Mouse (Mus musculus): ENCODE results near the gene Cyp2c23.

Cyp2c23 gene

GRCm38 (mm10) chr19:44024921-44025585, 4.0 kb downstream of the Cyp2c23 start:
- no peak for DNase-seq (ENCODE audit: low spot score)

DNA sequence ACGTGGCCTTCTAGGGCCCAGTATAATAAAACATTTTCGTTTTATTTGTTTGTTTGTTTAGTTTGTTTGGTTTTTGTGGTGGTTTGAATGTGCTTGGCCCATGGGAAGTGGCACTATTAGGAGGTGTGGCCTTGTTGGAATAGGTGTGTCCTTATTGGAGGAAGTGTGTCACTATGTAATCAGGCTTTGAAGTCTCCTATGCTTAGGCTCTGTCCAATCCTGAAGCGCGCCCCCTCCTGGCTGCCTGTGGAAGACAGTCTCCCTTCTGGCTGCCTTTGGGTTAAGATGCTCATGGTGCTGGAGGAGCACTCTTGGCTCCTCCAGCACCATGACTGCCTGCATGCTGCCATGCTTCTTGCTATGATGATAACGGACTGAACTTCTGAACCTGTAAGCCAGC, 5.9 kb downstream of the Cyp2c23 start:
- no peak for DNase-seq (ENCODE audit: low spot score)

GRCm38 (mm10) chr19:44021502-44021901, 7.5 kb downstream of the Cyp2c23 start:
- no peak for DNase-seq (ENCODE audit: low spot score)

- DNase-seq (ENCODE audit: low spot score), result no peak
Measured at GRCm38 (mm10) chr19:44019739-44020138, 9.3 kb downstream of the Cyp2c23 start.

DNA sequence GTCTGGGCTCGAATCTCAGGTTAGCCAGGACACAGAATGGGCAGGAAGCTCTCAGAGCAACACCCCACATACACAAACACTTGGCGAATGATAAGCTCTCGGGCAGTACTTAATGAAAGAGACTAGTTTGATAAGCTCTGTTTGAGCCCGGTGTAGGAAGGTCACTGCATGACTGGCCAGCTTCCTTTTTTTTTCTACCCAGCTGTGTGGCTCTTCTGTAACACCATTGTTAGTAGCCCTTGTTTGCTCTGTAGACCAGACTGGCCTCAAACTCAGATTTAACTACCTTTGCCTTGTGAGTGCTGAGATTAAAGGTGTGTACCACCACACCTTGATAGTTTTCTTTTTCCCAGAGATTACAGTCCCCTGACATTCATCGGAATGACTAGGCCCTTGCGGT, 15.1 kb downstream of the Cyp2c23 start:
- DNase-seq (ENCODE audit: low spot score), result no peak

GRCm38 (mm10) chr19:44008784-44009183, 20.2 kb downstream of the Cyp2c23 start:
- no peak for DNase-seq (ENCODE audit: low spot score)

- no peak for DNase-seq (ENCODE audit: low spot score)
Measured at GRCm38 (mm10) chr19:44007186-44007585, 21.8 kb downstream of the Cyp2c23 start.

DNA sequence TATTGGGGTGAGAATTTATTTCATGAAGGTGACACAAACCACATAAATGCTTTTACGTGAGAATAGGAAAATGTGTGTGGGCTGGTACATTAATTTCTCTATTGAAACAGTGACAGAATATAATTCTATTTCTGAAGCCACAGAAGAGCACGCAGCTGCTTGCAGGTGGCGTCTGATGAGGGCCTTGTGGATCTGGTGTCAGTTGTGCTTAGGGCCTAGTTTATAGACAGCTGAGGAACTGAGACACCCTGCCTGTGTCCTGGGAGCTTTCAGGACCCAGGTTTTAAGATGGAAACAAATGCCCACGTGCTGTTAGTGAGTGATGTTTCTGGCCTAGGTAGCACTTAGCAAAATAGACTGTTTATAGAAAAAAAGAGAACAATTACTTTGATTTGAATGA, 24.0 kb downstream of the Cyp2c23 start:
- no peak for DNase-seq (ENCODE audit: low spot score)

GRCm38 (mm10) chr19:44004261-44004660, 24.7 kb downstream of the Cyp2c23 start:
- DNase-seq (ENCODE audit: low spot score), result no peak

GRCm38 (mm10) chr19:44000720-44001119, 28.3 kb downstream of the Cyp2c23 start:
- DNase-seq (ENCODE audit: low spot score), result no peak

DNA sequence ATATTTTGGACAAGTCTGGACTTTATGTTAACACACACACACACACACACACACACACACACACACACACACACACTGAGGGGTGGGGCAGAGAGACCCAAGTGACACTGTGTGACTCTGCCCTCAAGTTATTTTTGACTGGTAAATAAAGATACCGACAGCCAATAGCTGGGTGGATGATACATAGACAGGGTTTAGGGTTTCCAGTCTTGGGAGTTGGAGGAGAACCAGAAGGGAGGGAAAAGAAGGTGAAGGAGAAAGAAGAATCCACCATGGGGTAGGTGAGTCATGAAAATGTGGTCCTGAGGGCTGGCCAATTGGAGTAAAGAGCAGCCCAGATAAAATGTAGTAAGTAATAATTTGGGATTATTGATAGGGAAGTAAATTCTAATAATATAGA, 28.9 kb downstream of the Cyp2c23 start:
- no peak for DNase-seq (ENCODE audit: low spot score)

DNA sequence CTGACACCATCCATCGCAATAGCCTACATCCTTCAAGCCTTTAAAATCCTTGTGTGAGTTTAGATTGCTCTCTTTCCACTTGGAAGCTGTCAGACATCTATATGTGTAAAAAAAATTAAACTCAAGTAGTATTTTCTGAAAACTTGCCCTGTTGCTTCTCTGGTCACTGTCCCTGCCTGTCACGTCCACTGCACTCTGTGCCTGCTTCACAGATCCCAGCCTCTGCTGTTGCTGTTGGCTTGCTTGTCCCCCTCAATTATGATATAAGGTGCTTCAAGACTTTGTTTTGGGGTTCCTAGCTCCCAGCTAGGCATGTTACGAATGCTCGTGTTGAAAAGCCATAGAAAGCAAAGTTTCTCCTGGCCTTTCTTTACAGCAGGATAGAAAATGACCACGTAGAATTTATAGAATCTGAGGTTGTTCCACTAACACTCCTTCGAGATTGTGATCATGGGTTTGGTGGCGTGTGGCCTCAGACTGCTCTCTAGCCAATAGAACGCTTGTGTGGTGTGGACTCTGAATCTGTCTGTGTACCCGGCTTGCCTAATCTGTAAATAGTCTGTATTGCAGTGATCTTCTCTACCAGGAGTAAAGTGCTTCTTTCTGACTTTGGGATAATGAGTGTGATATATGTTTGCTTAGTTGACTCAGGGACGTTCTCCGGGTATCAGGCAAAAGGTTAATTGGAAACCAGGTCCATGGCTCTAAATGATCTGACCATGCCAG, 30.0 kb downstream of the Cyp2c23 start:
- no peak for DNase-seq (ENCODE audit: low spot score)

DNA sequence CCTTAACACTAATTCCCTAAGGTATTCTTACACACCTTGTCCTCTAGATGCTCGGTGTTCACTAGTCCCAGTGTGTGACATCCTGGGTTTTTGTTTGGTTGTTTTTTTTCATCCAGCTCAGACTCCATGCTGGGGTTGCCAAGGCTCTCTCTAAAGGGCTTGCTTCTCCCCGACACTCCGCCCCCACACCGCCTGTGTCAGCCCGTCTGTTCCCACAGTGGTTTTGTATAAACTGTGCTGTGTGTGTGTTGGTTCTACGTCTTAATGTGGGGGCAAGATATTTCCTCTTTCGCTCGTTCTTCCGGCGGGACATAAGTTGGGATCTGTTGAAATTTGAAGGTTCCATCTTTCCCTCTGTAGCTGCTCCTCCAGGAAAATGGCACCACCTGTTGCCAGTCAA, 30.9 kb downstream of the Cyp2c23 start:
- DNase-seq (ENCODE audit: low spot score), result no peak

DNA sequence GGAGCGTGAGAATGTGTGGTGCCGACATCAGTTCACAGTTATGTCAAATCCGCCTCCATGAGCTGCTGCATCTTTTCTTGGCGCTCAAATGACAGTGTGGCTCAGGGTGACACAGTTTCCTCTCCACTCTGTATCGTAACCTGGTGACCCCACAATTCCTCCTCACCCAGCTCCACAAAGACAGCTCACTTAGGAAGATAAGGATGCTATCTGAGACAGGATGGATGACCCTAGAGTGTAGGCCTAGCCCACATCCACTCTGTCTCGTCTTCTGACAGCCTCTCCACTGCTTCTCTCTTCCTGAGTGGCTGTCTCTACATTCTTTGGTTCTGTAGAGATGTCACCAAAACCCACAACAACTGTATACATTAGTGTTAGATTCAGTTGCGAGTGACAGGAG, 33.6 kb downstream of the Cyp2c23 start:
- DNase-seq (ENCODE audit: low spot score), result no peak

GRCm38 (mm10) chr19:43992464-43992863, 36.5 kb downstream of the Cyp2c23 start:
- no peak for DNase-seq (ENCODE audit: low spot score)

- DNase-seq (ENCODE audit: low spot score), result no peak
Measured at GRCm38 (mm10) chr19:43990362-43990761, 38.6 kb downstream of the Cyp2c23 start.

DNA sequence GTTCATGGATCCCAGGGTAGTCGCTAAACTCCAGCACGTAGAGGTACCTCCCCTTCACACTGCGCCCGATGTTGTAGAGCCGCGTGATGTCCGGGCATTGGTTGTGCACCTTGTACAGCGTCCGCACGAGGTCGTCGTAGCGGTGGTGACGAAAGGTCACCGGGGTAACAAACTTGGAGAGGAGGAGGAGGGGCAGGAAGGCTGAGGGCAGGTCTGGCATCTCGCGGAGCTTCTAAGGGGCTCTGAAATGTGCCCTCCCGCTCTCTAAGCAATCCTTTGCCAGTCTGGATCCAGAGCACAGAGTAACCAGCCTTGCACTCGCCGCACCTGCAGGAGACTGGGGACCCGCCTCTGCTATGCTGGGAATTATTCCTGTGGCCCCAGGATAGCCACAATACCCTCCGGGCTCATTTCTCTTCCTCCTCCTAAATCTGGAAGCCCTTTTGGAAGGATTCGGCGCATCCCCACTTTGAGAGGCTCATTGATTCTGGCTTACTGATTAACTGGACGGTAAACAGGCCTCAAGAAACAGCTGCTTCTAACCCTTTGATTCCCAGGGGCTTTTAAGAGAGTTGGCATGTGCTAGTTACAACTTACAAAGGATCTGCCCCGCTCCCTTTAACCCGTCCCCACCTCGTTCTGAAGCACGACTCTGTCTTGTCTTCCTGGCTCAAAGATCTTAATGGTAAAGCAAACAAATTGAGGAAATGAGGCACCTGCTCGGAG, 42.8 kb downstream of the Cyp2c23 start, which contains the start of gene Cpn1:
Gene Cpn1 (minus strand): TSS at position 488 of the 726 bp plus-strand sequence.
- DNase-seq (ENCODE audit: low spot score), result no peak

DNA sequence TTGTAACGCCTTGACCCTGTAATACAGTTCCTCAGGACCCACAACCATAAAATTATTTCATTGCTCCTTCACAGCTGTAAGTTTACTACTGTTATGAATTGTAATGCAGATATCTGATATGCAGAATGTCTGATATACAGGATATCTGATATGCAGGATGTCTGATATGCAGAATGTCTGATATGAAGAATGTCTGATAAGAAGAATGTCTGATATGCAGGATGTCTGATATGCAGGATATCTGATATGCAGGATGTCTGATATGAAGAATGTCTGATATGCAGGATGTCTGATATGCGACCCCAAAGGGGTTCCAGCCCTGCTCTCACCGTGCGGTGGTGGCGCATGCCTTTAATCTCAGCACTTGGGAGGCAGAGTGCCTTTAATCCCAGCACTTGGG, 47.0 kb downstream of the Cyp2c23 start:
- no peak for DNase-seq (ENCODE audit: low spot score)

DNA sequence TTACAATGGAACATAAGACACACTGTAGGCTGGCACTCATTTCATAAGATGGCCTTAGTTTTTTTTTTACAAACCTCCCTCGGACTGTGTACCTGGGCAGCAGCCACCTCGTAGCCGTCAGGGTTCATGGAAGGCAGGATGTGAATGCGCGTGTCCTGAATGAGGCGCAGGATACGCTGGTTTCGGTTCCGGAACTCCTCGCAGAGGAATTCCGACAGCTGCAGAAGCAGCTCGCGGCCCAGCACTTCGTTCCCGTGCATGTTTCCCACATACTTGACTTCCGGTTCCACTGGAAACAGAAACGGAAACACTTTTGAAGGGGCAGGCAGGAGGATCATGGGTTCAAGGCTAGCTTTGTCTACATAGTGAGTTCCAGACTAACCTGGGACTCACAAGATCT, 48.3 kb downstream of the Cyp2c23 start:
- DNase-seq (ENCODE audit: low spot score), result no peak

GRCm38 (mm10) chr19:43977799-43978198, 51.2 kb downstream of the Cyp2c23 start:
- no peak for DNase-seq (ENCODE audit: low spot score)

DNA sequence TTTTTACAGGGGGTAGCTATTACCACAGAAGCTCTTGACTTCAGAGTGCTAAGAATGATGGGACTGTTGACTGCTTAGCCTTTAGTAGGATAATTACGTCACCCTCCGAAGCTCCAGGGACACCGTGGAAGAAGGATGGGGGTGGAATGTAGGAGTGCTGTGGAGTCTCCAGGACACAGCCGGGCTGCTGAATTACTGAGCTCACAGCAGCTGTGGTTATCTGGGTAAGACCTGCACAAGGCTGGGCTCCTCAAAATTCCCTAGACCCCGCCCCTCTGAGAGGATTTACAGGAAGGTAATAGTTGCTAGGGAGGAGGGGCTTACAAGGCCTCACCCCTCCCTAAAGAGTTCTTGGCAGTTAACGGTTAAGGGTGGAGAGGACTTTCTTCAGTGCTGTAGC, 52.3 kb downstream of the Cyp2c23 start:
- DNase-seq (ENCODE audit: low spot score), result no peak

GRCm38 (mm10) chr19:43974221-43974620, 54.8 kb downstream of the Cyp2c23 start:
- DNase-seq (ENCODE audit: low spot score), result no peak

GRCm38 (mm10) chr19:43973711-43974110, 55.3 kb downstream of the Cyp2c23 start:
- DNase-seq (ENCODE audit: low spot score), result no peak

Measured in T-cell, adult 2 months (primary cell).